Mouse (Mus musculus) ES-Bruce4 (cell line): ENCODE data around the gene Phf21b. TPM values are rescaled to one million over a fixed set of nuclear protein-coding genes. Genes with fewer than 3 reads are reported as not detected.

ENCODE experiments used
- H3K27ac ChIP-seq: 2 replicates; pipeline ENCODE4 v1.5.1; 2012; ENCODE audit warnings: low read length, inconsistent platforms; ENCODE audit not compliant: insufficient read depth
- H3K27me3 ChIP-seq: 2 replicates; pipeline ENCODE4 v1.6.1; 2012; ENCODE audit warnings: mild to moderate bottlenecking, low read length, inconsistent platforms; ENCODE audit not compliant: control insufficient read depth, poor library complexity, insufficient read depth, severe bottlenecking
- H3K36me3 ChIP-seq: 2 replicates; pipeline ENCODE4 v1.6.1; 2012; ENCODE audit warnings: inconsistent platforms, mild to moderate bottlenecking, low read length, moderate library complexity; ENCODE audit not compliant: control insufficient read depth, poor library complexity, insufficient read depth, severe bottlenecking
- H3K4me1 ChIP-seq: one replicate; pipeline ENCODE4 v1.8.1; 2011; ENCODE audit warnings: low read length; ENCODE audit not compliant: control insufficient read depth, insufficient read depth
- H3K4me3 ChIP-seq: 2 replicates; pipeline ENCODE4 v1.5.1; 2011; ENCODE audit warnings: low read depth, mild to moderate bottlenecking, low read length
- H3K9ac ChIP-seq: 2 replicates; pipeline ENCODE4 v1.6.1; 2012; ENCODE audit warnings: low read depth, mild to moderate bottlenecking, inconsistent platforms; ENCODE audit not compliant: poor library complexity, severe bottlenecking
- H3K9me3 ChIP-seq: replicated peaks from 2 replicates; pipeline ENCODE4 v1.6.1; 2012; ENCODE audit warnings: mild to moderate bottlenecking, low read length, inconsistent platforms; ENCODE audit not compliant: control insufficient read depth, poor library complexity, insufficient read depth, severe bottlenecking
- CTCF ChIP-seq: IDR thresholded peaks from one replicate; pipeline ENCODE4 v1.8.1; 2011; ENCODE audit warnings: low read depth, low read length
- EP300 ChIP-seq: IDR thresholded peaks from 2 replicates; pipeline ENCODE4 v1.6.1; 2011; ENCODE audit warnings: low read depth, low read length; ENCODE audit not compliant: insufficient read depth
- POLR2A ChIP-seq: IDR thresholded peaks from one replicate; pipeline ENCODE4 v1.8.1; 2011; ENCODE audit warnings: low read length; ENCODE audit not compliant: insufficient read depth
- polyA plus RNA-seq: library from polyadenylated mRNA; stranded (reverse); fragments of >200 nt; gene quantifications from 2 replicates; pipeline ENCODE4 v1.2.4, GENCODE M21; 2011; ENCODE audit warnings: low read depth; ENCODE audit not compliant: missing spikeins, insufficient read depth, insufficient read length

Phf21b gene
- polyA plus RNA-seq, 1 experiment: 4.2 TPM

GRCm38 (mm10) chr15:84840560-84840959 is 15.3 kb downstream of the Phf21b start:
- no peaks in the 10 kb centered on the region for H3K9me3 ChIP-seq
- H3K4me3 ChIP-seq: no peak overlapping the region
- H3K36me3 ChIP-seq: no peaks in the 10 kb centered on the region
- no peaks in the 10 kb centered on the region for H3K4me1 ChIP-seq
- TF ChIP-seq EP300 (no peak), CTCF (no peak), POLR2A (no peak)
- H3K27me3 ChIP-seq: no peaks in the 10 kb centered on the region
- no peak overlapping the region for H3K27ac ChIP-seq
- no peak overlapping the region for H3K9ac ChIP-seq

GRCm38 (mm10) chr15:84839521-84839920 is 16.3 kb downstream of the Phf21b start:
- no peaks in the 10 kb centered on the region for H3K4me1 ChIP-seq
- TF ChIP-seq EP300 (no peak), CTCF (no peak), POLR2A (no peak)
- H3K36me3 ChIP-seq: no peaks in the 10 kb centered on the region
- no peak overlapping the region for H3K4me3 ChIP-seq
- no peaks in the 10 kb centered on the region for H3K27me3 ChIP-seq
- no peaks in the 10 kb centered on the region for H3K9me3 ChIP-seq
- H3K27ac ChIP-seq: no peak overlapping the region
- no peak overlapping the region for H3K9ac ChIP-seq

GRCm38 (mm10) chr15:84837896-84838295 is 18.0 kb downstream of the Phf21b start:
- Histone ChIP-seq H3K4me3 (no peak overlapping the region), H3K27me3 (no peaks in the 10 kb centered on the region), H3K9me3 (no peaks in the 10 kb centered on the region), H3K27ac (no peak overlapping the region), H3K9ac (no peak overlapping the region), H3K4me1 (no peaks in the 10 kb centered on the region), H3K36me3 (no peaks in the 10 kb centered on the region)
- TF ChIP-seq POLR2A (no peak), CTCF (no peak), EP300 (no peak)

GRCm38 (mm10) chr15:84829416-84829815 is 26.4 kb downstream of the Phf21b start:
- Histone ChIP-seq H3K4me1 (no peaks in the 10 kb centered on the region), H3K36me3 (no peaks in the 10 kb centered on the region), H3K4me3 (no peak overlapping the region), H3K9ac (no peak overlapping the region), H3K27me3 (no peaks in the 10 kb centered on the region), H3K9me3 (no peaks in the 10 kb centered on the region), H3K27ac (no peak overlapping the region)
- TF ChIP-seq EP300: peak; percentile 82
- TF ChIP-seq POLR2A: no peak
- TF ChIP-seq CTCF: peak; percentile 66

- Histone ChIP-seq H3K9me3 (no peaks in the 10 kb centered on the region), H3K4me1 (no peaks in the 10 kb centered on the region), H3K9ac (no peak overlapping the region), H3K27ac (no peak overlapping the region), H3K4me3 (no peak overlapping the region), H3K27me3 (no peaks in the 10 kb centered on the region), H3K36me3 (no peaks in the 10 kb centered on the region)
- TF ChIP-seq CTCF (no peak), POLR2A (no peak), EP300 (no peak)
Observed at GRCm38 (mm10) chr15:84828603-84829002, 27.2 kb downstream of the Phf21b start.

- Histone ChIP-seq H3K36me3 (no peaks in the 10 kb centered on the region), H3K27ac (no peak overlapping the region), H3K9ac (no peak overlapping the region), H3K4me3 (no peak overlapping the region), H3K9me3 (no peaks in the 10 kb centered on the region), H3K27me3 (no peaks in the 10 kb centered on the region), H3K4me1 (no peaks in the 10 kb centered on the region)
- TF ChIP-seq EP300 (no peak), CTCF (no peak), POLR2A (no peak)
Observed at GRCm38 (mm10) chr15:84823086-84823485, 32.8 kb downstream of the Phf21b start.
